Mouse (Mus musculus): ENCODE results near the gene Ppcs. TPM values are rescaled to one million over a fixed set of nuclear protein-coding genes. Genes with fewer than 3 reads are reported as not detected.

Gene Ppcs
- polyA plus RNA-seq (2015; fragmentation: Illumina TruSeq; extraction: RNeasy Lipid Tissue Mini Kit (QIAGEN cat#74804); ENCODE audit: low read depth, low replicate concordance) = 13.5 TPM

GRCm38 (mm10) chr4:119422294-119422964, at the start of gene Ppcs, which contains the start of gene Zmynd12:
Ppcs (minus strand) TSS chr4:119422420.
Zmynd12 (plus strand) TSS chr4:119422814.

GRCm38 (mm10) chr4:119415072-119415753, 7.0 kb downstream of the Ppcs start, which contains the start of gene Ccdc30:
Ccdc30 (minus strand) TSS chr4:119415521.

Other genes starting within 250 kb of the Ppcs start
- 8.4 TPM for gene Zfp691, start 248.2 kb downstream of the Ppcs start, polyA plus RNA-seq (2015; fragmentation: Illumina TruSeq; extraction: RNeasy Lipid Tissue Mini Kit (QIAGEN cat#74804); ENCODE audit: low read depth, low replicate concordance)
- gene Ermap, start 232.4 kb downstream of the Ppcs start, polyA plus RNA-seq (2015; fragmentation: Illumina TruSeq; extraction: RNeasy Lipid Tissue Mini Kit (QIAGEN cat#74804); ENCODE audit: low read depth, low replicate concordance) = 0.31 TPM
- gene Svbp, start 227.1 kb downstream of the Ppcs start, polyA plus RNA-seq (2015; fragmentation: Illumina TruSeq; extraction: RNeasy Lipid Tissue Mini Kit (QIAGEN cat#74804); ENCODE audit: low read depth, low replicate concordance) = 32.5 TPM
- 0.79 TPM for gene Tmem269, start 204.2 kb downstream of the Ppcs start, polyA plus RNA-seq (2015; fragmentation: Illumina TruSeq; extraction: RNeasy Lipid Tissue Mini Kit (QIAGEN cat#74804); ENCODE audit: low read depth, low replicate concordance)
- 16.0 TPM for gene AU022252, start 189.7 kb downstream of the Ppcs start, polyA plus RNA-seq (2015; fragmentation: Illumina TruSeq; extraction: RNeasy Lipid Tissue Mini Kit (QIAGEN cat#74804); ENCODE audit: low read depth, low replicate concordance)
- 7.4 TPM for gene P3h1, start 189.5 kb downstream of the Ppcs start, polyA plus RNA-seq (2015; fragmentation: Illumina TruSeq; extraction: RNeasy Lipid Tissue Mini Kit (QIAGEN cat#74804); ENCODE audit: low read depth, low replicate concordance)
- 0.82 TPM for gene Cldn19, start 167.0 kb downstream of the Ppcs start, polyA plus RNA-seq (2015; fragmentation: Illumina TruSeq; extraction: RNeasy Lipid Tissue Mini Kit (QIAGEN cat#74804); ENCODE audit: low read depth, low replicate concordance)
- gene Ybx1, start 127.8 kb downstream of the Ppcs start, polyA plus RNA-seq (2015; fragmentation: Illumina TruSeq; extraction: RNeasy Lipid Tissue Mini Kit (QIAGEN cat#74804); ENCODE audit: low read depth, low replicate concordance) = 226 TPM
- 37.2 TPM for gene Ppih, start 101.9 kb downstream of the Ppcs start, polyA plus RNA-seq (2015; fragmentation: Illumina TruSeq; extraction: RNeasy Lipid Tissue Mini Kit (QIAGEN cat#74804); ENCODE audit: low read depth, low replicate concordance)
- 14.5 TPM for gene Ccdc30, start 6.9 kb downstream of the Ppcs start, polyA plus RNA-seq (2015; fragmentation: Illumina TruSeq; extraction: RNeasy Lipid Tissue Mini Kit (QIAGEN cat#74804); ENCODE audit: low read depth, low replicate concordance)
- 1.3 TPM for gene Zmynd12, start 394 bp upstream of the Ppcs start, polyA plus RNA-seq (2015; fragmentation: Illumina TruSeq; extraction: RNeasy Lipid Tissue Mini Kit (QIAGEN cat#74804); ENCODE audit: low read depth, low replicate concordance)
- 13.1 TPM for gene Rimkla, start 70.2 kb upstream of the Ppcs start, polyA plus RNA-seq (2015; fragmentation: Illumina TruSeq; extraction: RNeasy Lipid Tissue Mini Kit (QIAGEN cat#74804); ENCODE audit: low read depth, low replicate concordance)
- 35.2 TPM for gene Foxj3, start 114.6 kb upstream of the Ppcs start, polyA plus RNA-seq (2015; fragmentation: Illumina TruSeq; extraction: RNeasy Lipid Tissue Mini Kit (QIAGEN cat#74804); ENCODE audit: low read depth, low replicate concordance)
- 16.1 TPM for gene Frg2f1, start 117.1 kb upstream of the Ppcs start, polyA plus RNA-seq (2015; fragmentation: Illumina TruSeq; extraction: RNeasy Lipid Tissue Mini Kit (QIAGEN cat#74804); ENCODE audit: low read depth, low replicate concordance)
- gene Guca2a, start 215.3 kb upstream of the Ppcs start, polyA plus RNA-seq (2015; fragmentation: Illumina TruSeq; extraction: RNeasy Lipid Tissue Mini Kit (QIAGEN cat#74804); ENCODE audit: low read depth, low replicate concordance) = not detected
- not detected for gene Guca2b, start 236.5 kb upstream of the Ppcs start, polyA plus RNA-seq (2015; fragmentation: Illumina TruSeq; extraction: RNeasy Lipid Tissue Mini Kit (QIAGEN cat#74804); ENCODE audit: low read depth, low replicate concordance)